Mouse (Mus musculus) neutrophil, adult 83 days (primary cell): ENCODE measurements around the gene Rabep1. TPM values are rescaled to one million over a fixed set of nuclear protein-coding genes. Genes with fewer than 3 reads are reported as not detected.

Experiments
- total RNA-seq, 2 experiments: library from RNA; stranded (reverse); gene quantifications; one replicate each; pipeline ENCODE4 v1.2.4; 2023

The Rabep1 gene
- 10 to 100 TPM; 13.5 to 14.3 TPM for total RNA-seq

DNA sequence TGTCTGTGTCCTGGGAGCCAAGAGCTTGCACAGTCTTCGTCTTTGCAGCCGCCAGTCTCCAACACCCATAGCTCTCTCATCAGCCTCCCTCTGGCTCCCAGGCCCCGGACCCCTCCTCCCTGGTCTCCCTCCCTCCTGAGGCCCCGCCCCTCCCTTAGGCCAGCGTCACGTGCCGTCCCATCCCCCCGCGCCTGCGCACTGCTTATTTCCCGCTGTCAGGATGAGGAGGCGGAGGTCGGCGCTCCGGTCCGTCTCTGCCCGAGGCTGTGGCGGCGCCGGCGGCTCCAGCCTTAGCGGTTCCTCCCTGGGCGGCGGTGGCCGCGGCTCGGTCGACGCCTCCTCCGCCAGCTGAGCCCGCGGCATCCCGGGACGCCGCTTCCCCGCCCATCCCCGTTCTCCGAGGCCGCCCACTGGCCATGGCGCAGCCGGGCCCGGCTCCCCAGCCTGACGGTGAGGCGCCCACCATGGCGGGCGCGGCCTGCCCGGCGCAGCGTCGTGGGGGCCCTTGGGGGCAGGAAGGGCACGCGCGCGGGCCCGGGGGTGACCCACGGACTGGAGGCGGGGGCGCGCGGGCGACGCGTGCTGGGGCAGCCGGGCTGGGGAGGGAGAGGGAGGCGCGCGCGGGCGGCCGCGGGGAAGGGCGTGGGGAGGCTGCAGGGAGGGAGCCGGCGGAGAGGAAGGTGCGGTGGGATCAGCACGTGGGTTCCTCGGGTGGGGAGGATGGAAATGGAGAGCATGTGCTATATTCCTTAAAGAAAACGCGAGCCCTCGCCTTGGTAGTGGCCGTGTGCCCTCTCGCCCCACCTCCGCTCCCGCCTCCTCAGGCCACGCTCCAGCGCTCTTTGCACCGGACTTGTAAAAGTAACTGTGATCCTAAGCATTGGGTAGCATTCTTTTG lies at the start of gene Rabep1:
Gene Rabep1 (plus strand): TSS at position 220 of the 898 bp plus-strand sequence.

DNA sequence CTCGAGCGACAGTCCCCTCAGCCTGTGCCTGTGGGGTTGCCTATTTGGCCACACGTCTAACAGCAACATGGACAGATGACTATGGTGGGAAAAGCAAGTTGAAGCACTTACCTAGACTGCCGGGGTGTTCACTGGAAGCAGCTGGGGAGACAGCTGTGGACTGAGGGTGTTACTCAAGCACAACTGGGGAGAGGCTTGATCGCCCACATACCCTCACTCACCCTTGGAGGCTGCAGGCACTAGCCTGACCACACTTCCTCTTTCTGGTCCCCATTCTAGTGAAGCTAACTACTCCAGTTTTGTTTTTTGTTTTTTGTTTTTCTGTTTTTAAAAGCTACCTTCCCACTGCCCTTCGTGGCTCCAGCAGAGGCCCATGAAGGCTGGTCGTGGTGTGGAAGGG lies 32.2 kb upstream of the Rabep1 start, which contains the start of gene Scimp:
Gene Scimp (minus strand): TSS at position 222 of the 400 bp plus-strand sequence.

GRCm38 (mm10) chr11:70969821-70970559 lies 125.4 kb downstream of the Rabep1 start, which contains the start of the genes Nup88 and Rpain:
Gene Nup88 (minus strand): TSS chr11:70969973.
Gene Rpain (plus strand): TSS chr11:70970213.

GRCm38 (mm10) chr11:70982557-70983228 lies 138.1 kb downstream of the Rabep1 start, which contains the start of gene C1qbp:
Gene C1qbp (minus strand): TSS chr11:70983026.

Other genes with a start within 250 kb of the Rabep1 start
- gene 4930544D05Rik, start 228.9 kb upstream of the Rabep1 start, total RNA-seq, result not detected
- gene Chrne, start 225.6 kb upstream of the Rabep1 start, total RNA-seq, result not detected
- under 1 TPM; 0.44 to 0.92 TPM for gene Gp1ba, start 205.7 kb upstream of the Rabep1 start, total RNA-seq
- 100 to 1,000 TPM; 143 to 145 TPM for gene Rnf167, start 197.5 kb upstream of the Rabep1 start, total RNA-seq
- 10 to 100 TPM; 88.4 to 89.0 TPM for gene Slc25a11, start 197.3 kb upstream of the Rabep1 start, total RNA-seq
- 1,000 to 10,000 TPM; 1,955 to 2,001 TPM for gene Pfn1, start 190.1 kb upstream of the Rabep1 start, total RNA-seq
- 10 to 100 TPM in 1 of 2 experiments, 1 to 10 TPM in 1; 6.5 to 12.5 TPM for gene Eno3, start 187.6 kb upstream of the Rabep1 start, total RNA-seq
- gene Spag7, start 175.4 kb upstream of the Rabep1 start, total RNA-seq, result 10 to 100 TPM; 34.4 to 37.7 TPM
- 10 to 100 TPM; 62.9 to 65.1 TPM for gene Camta2, start 156.7 kb upstream of the Rabep1 start, total RNA-seq
- gene Inca1, start 144.6 kb upstream of the Rabep1 start, total RNA-seq, result not detected
- gene Kif1c, start 144.2 kb upstream of the Rabep1 start, total RNA-seq, result 10 to 100 TPM; 25.3 to 29.9 TPM
- under 1 TPM; 0.51 to 0.70 TPM for gene Zfp3, start 80.6 kb upstream of the Rabep1 start, total RNA-seq
- 1 to 10 TPM; 1.0 to 1.2 TPM for gene Scimp, start 32.2 kb upstream of the Rabep1 start, total RNA-seq
- gene Nup88, start 125.2 kb downstream of the Rabep1 start, total RNA-seq, result 10 to 100 TPM; 45.2 to 48.8 TPM
- gene Rpain, start 125.4 kb downstream of the Rabep1 start, total RNA-seq, result 10 to 100 TPM; 31.0 to 31.1 TPM
- gene C1qbp, start 138.2 kb downstream of the Rabep1 start, total RNA-seq, result 10 to 100 TPM; 52.4 to 54.0 TPM
- gene Dhx33, start 159.7 kb downstream of the Rabep1 start, total RNA-seq, result 1 to 10 TPM; 9.2 to 9.3 TPM
- gene Mis12, start 174.8 kb downstream of the Rabep1 start, total RNA-seq, result 10 to 100 TPM; 16.7 to 17.5 TPM
- gene Derl2, start 175.1 kb downstream of the Rabep1 start, total RNA-seq, result 10 to 100 TPM; 27.7 to 31.7 TPM
- not detected for gene 6330403K07Rik, start 188.7 kb downstream of the Rabep1 start, total RNA-seq